Mouse (Mus musculus): Measurements from ENCODE around the gene Pank1. TPM values are rescaled to one million over a fixed set of nuclear protein-coding genes. Genes with fewer than 3 reads are reported as not detected.

Gene Pank1
- total RNA-seq, 2 experiments from 2014 or later, result 23.8 to 24.0 TPM

DNA sequence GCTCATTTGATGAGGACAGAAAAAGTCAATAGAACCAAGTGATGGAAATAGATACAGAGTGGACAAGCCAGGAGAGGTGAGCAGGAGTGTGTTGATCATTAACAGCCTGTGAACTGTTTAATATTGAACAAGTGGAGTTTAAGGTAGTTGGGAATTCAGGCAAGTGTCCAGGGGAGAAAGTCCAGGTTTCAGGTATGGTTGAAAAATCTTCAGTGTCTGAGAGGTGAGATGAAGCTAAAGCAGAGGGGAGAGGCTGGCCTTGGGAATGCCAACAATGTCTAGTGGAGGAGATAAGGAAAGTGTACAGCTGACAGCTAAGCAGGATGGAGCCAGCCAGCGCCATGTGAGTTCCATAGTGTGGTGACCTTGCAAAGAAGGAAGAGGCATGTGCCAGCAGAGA, 120.5 kb downstream of the Pank1 start:
- no peak overlapping the region for H3K4me3 ChIP-seq
- H3K27ac ChIP-seq, result no peak overlapping the region
- no peak for DNase-seq (ENCODE audit: extremely low spot score in 1 of 2, low spot score in 2 of 2)
- intact Hi-C loops (cut with DNase I), result no loop called here
- no peak for TF ChIP-seq CTCF (IDR thresholded peaks at IDR 0.05)

Small RNA genes lying within 50 kb of the gene (microRNA-seq; reads per million reads assigned to microRNA genes)
- gene Mir107, result 858 to 4,606 reads per million in 2 experiments

Other genes with a start within 250 kb of the Pank1 start
- under 1 TPM; 0.47 to 0.88 TPM for gene Ifit1bl2, start 238.7 kb downstream of the Pank1 start, total RNA-seq (2021)
- 1 to 10 TPM in 1 of 2 experiments, under 1 TPM in 1; 0.61 to 1.1 TPM for gene Ifit1, start 238.6 kb downstream of the Pank1 start, total RNA-seq (2021)
- gene Slc16a12, start 132.2 kb downstream of the Pank1 start, total RNA-seq (2021), result 1 to 10 TPM; 1.8 to 3.5 TPM
- gene Kif20b, start 42.9 kb upstream of the Pank1 start, total RNA-seq (2021), result under 1 TPM; 0.95 to 0.98 TPM

Data from left cerebral cortex, adult 2 months (tissue).